Mouse (Mus musculus) CH12.LX (cell line): Measurements from ENCODE around the gene Gm13283.
"Not testable (repeated sequence)": the region's sequence is repeated elsewhere in the genome, so short reads cannot be mapped to it uniquely, and the experiment has no call there.

ENCODE experiments used
- CTCF ChIP-seq, 2 experiments: IDR thresholded peaks in 1 of 2; conservative IDR thresholded peaks in 1 of 2; 2 replicates each; pipeline ENCODE4 v1.5.1; 2011 to 2012; ENCODE audit warnings: low read depth in 2 of 2, low read length in 2 of 2, improper control_type of control experiment in 1 of 2, inconsistent platforms in 1 of 2, mild to moderate bottlenecking in 1 of 2, moderate library complexity in 1 of 2
- MAX ChIP-seq: IDR thresholded peaks from 2 replicates; pipeline ENCODE4 v1.6.1; 2011; ENCODE audit warnings: low read length, improper control_type of control experiment
- NRF1 ChIP-seq: IDR thresholded peaks from 2 replicates; pipeline ENCODE4 v1.6.1; 2014; ENCODE audit warnings: low read depth, mild to moderate bottlenecking, inconsistent platforms, low read length, improper control_type of control experiment, moderate library complexity
- POLR2A ChIP-seq: IDR thresholded peaks from 2 replicates; pipeline ENCODE4 v1.6.1; 2011; ENCODE audit warnings: low read depth, mild to moderate bottlenecking, improper control_type of control experiment, low read length
- POLR2AphosphoS2 ChIP-seq: IDR thresholded peaks from 2 replicates; pipeline ENCODE4 v1.6.1; 2011; ENCODE audit warnings: low read depth, low read length, improper control_type of control experiment
- SIN3A ChIP-seq: IDR thresholded peaks from 2 replicates; pipeline ENCODE4 v1.6.1; 2012; ENCODE audit warnings: low read length, improper control_type of control experiment, inconsistent platforms
- UBTF ChIP-seq: IDR thresholded peaks from 2 replicates; pipeline ENCODE4 v1.6.1; 2012; ENCODE audit warnings: low read depth, mild to moderate bottlenecking, inconsistent platforms, low read length, improper control_type of control experiment, moderate library complexity
- USF1 ChIP-seq: IDR thresholded peaks from 2 replicates; pipeline ENCODE4 v1.6.1; 2014; ENCODE audit warnings: low read depth, mild to moderate bottlenecking, inconsistent platforms, low read length, improper control_type of control experiment

- TF ChIP-seq POLR2AphosphoS2; CTCF (conservative IDR thresholded peaks at IDR 0.05 in 1 of 2, IDR thresholded peaks at IDR 0.05 in 1 of 2; ENCODE audit: low read depth in 2 of 2, low read length in 2 of 2); SIN3A; NRF1; MAX; POLR2A; USF1; UBTF: not testable (repeated sequence)
Observed at GRCm38 (mm10) chr4:88761776-88762175, 1.9 kb downstream of the Gm13283 start.
